Comparison of ENCODE assay signal across 37 mouse cellular contexts in the genomic region with DNA sequence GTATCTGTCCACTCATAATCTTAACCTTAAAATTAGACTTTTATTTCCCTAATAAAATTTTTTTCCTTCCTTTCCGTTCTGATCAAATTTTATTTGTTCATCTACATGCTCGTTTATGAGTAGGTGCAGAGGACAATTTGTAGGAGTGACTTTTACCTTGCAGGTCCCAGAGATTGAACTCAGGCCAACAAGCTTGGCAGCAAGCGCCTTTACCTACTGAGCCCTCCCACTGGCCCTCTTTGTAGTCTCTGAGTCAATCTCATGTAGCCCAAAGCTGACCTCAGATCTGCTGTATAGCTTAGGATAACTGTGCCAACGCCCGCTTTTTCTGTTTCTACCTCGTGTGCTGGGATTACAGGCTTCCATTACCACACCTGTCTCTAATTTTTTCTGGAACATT. TPM values are rescaled to one million over a fixed set of nuclear protein-coding genes. Genes with fewer than 3 reads are reported as not detected.
A peak's percentile ranks its signal among the peaks of the same experiment; 100 is the strongest.
DNase-seq lines count a peak whose midpoint lies in the region; ATAC-seq and TF ChIP-seq lines count a peak whose summit lies in the region.
"Had no signal": no experiment of that assay in that cellular context is flagged by ENCODE, and none has a peak within 500 bp of the region (broad histone marks: within the 10 kb centered on the region; RNA-seq: fewer than 3 reads in every experiment).

No protein-coding gene starts in this region.

- no peak overlapping the region for H3K27ac ChIP-seq in liver, adult 2 months (replicated peaks; ENCODE audit: insufficient read depth, low read depth, low read length)
- no peak overlapping the region for H3K27ac ChIP-seq in liver, embryonic 12.5 days
- no peak overlapping the region for H3K27ac ChIP-seq in cerebellum, adult 2 months (ENCODE audit: insufficient read depth, low read length)
- no peak overlapping the region for H3K27ac ChIP-seq in embryonic facial prominence, embryonic 10.5 days (replicated peaks)
- no peak overlapping the region for H3K27ac ChIP-seq in intestine, embryonic 16.5 days (ENCODE audit: low read length)
- H3K27ac ChIP-seq: forebrain, embryonic 12.5 days; hindbrain, embryonic 10.5 days; intestine, embryonic 15.5 days; kidney, postnatal 0 days; limb, embryonic 12.5 days; midbrain, embryonic 12.5 days; neural tube, embryonic 12.5 days had no signal

- WGBS in liver, adult 2 months, result 45% methylated on average over 6 of the region's 6 CpGs
- 60% methylated on average over 6 of the region's 6 CpGs for WGBS in liver, embryonic 12.5 days (ENCODE audit: insufficient replicate concordance)
- WGBS in cerebellum, adult 2 months, result 35% methylated on average over 6 of the region's 6 CpGs
- WGBS in embryonic facial prominence, embryonic 10.5 days, result 89% methylated on average over 6 of the region's 6 CpGs
- 74% methylated on average over 6 of the region's 6 CpGs for WGBS in intestine, embryonic 16.5 days

- no peak for ATAC-seq in liver, embryonic 12.5 days
- ATAC-seq in intestine, embryonic 16.5 days, result no peak
- ATAC-seq: activated CD4-positive, CD25-positive, alpha-beta regulatory T cell, adult 4 months; forebrain, postnatal 0 days; hindbrain, embryonic 16.5 days; intestine, embryonic 15.5 days had no signal

- H3K36me3 ChIP-seq in liver, adult 2 months (ENCODE audit: control insufficient read depth, insufficient read depth, low read length), result no peaks in the 10 kb centered on the region
- H3K36me3 ChIP-seq in liver, embryonic 12.5 days, result no peaks in the 10 kb centered on the region
- no peaks in the 10 kb centered on the region for H3K36me3 ChIP-seq in embryonic facial prominence, embryonic 10.5 days (replicated peaks)
- H3K36me3 ChIP-seq in intestine, embryonic 16.5 days (ENCODE audit: control insufficient read depth, insufficient read depth, low read length), result no peaks in the 10 kb centered on the region
- H3K36me3 ChIP-seq: forebrain, embryonic 12.5 days; hindbrain, embryonic 10.5 days; intestine, embryonic 15.5 days; limb, embryonic 12.5 days; midbrain, embryonic 12.5 days; neural tube, embryonic 12.5 days had no signal

- no peak for TF ChIP-seq CTCF in liver, adult 2 months (IDR thresholded peaks at IDR 0.05; ENCODE audit: low read depth, low read length)
- no peak for TF ChIP-seq CTCF in cerebellum, adult 2 months (IDR thresholded peaks at IDR 0.05; ENCODE audit: borderline replicate concordance, insufficient read depth, low read depth, low read length)

- H3K4me2 ChIP-seq in liver, embryonic 12.5 days, result no peak overlapping the region
- no peak overlapping the region for H3K4me2 ChIP-seq in intestine, embryonic 16.5 days (ENCODE audit: low read depth, low read length)
- H3K4me2 ChIP-seq: forebrain, embryonic 12.5 days; intestine, embryonic 15.5 days; limb, embryonic 12.5 days; liver, embryonic 11.5 days; midbrain, embryonic 12.5 days; neural tube, embryonic 12.5 days had no signal

- H3K27me3 ChIP-seq in liver, adult 2 months (ENCODE audit: control insufficient read depth, insufficient read depth, low read length), result no peaks in the 10 kb centered on the region
- peaks cover 32% of the 10 kb centered on the region for H3K27me3 ChIP-seq in liver, embryonic 12.5 days (replicated peaks)
- H3K27me3 ChIP-seq in cerebellum, adult 2 months (ENCODE audit: control insufficient read depth, insufficient read depth, low read length), result no peaks in the 10 kb centered on the region
- peaks cover 26% of the 10 kb centered on the region for H3K27me3 ChIP-seq in embryonic facial prominence, embryonic 10.5 days (replicated peaks; ENCODE audit: low read depth, poor library complexity, severe bottlenecking)
- H3K27me3 ChIP-seq in intestine, embryonic 16.5 days (replicated peaks; ENCODE audit: control insufficient read depth, insufficient read depth, low read length), result no peaks in the 10 kb centered on the region
- H3K27me3 ChIP-seq: intestine, embryonic 15.5 days; neural tube, embryonic 12.5 days had no signal

- H3K9ac ChIP-seq in liver, adult 2 months (ENCODE audit: low read depth, low read length), result no peak overlapping the region
- no peak overlapping the region for H3K9ac ChIP-seq in liver, embryonic 12.5 days
- no peak overlapping the region for H3K9ac ChIP-seq in intestine, embryonic 16.5 days (ENCODE audit: low read depth, low read length)
- H3K9ac ChIP-seq: forebrain, embryonic 12.5 days; forebrain, postnatal 0 days; intestine, embryonic 15.5 days; limb, embryonic 12.5 days; liver, postnatal 0 days; midbrain, embryonic 12.5 days; neural tube, embryonic 12.5 days had no signal

- H3K4me3 ChIP-seq in liver, adult 2 months (ENCODE audit: insufficient read depth, low read depth, low read length), result no peak overlapping the region
- H3K4me3 ChIP-seq in liver, embryonic 12.5 days, result no peak overlapping the region
- H3K4me3 ChIP-seq in cerebellum, adult 2 months (replicated peaks; ENCODE audit: insufficient read depth, low read depth, low read length), result no peak overlapping the region
- no peak overlapping the region for H3K4me3 ChIP-seq in embryonic facial prominence, embryonic 10.5 days
- H3K4me3 ChIP-seq in intestine, embryonic 16.5 days (ENCODE audit: low read length), result no peak overlapping the region
- H3K4me3 ChIP-seq: erythroblast, embryonic 14.5 days; forebrain, embryonic 12.5 days; hindbrain, embryonic 10.5 days; intestine, embryonic 15.5 days; limb, embryonic 12.5 days; midbrain, embryonic 12.5 days; myocyte; neural tube, embryonic 12.5 days had no signal

- no peaks in the 10 kb centered on the region for H3K79me2 ChIP-seq in liver, adult 2 months (ENCODE audit: control insufficient read depth, insufficient read depth, low read length)

- no peak for TF ChIP-seq POLR2A in liver, adult 2 months (IDR thresholded peaks at IDR 0.05; ENCODE audit: extremely low read depth, insufficient read depth, low read length)
- TF ChIP-seq POLR2A in cerebellum, adult 2 months (IDR thresholded peaks at IDR 0.05; ENCODE audit: borderline replicate concordance, insufficient read depth, low read length), result no peak

- H3K4me1 ChIP-seq in liver, adult 2 months (ENCODE audit: control insufficient read depth, insufficient read depth, low read length), result peaks cover 4% of the 10 kb centered on the region
- peaks cover 20% of the 10 kb centered on the region for H3K4me1 ChIP-seq in liver, embryonic 12.5 days
- peaks cover 23% of the 10 kb centered on the region for H3K4me1 ChIP-seq in cerebellum, adult 2 months (ENCODE audit: control insufficient read depth, insufficient read depth, low read length)
- peaks cover 25% of the 10 kb centered on the region for H3K4me1 ChIP-seq in embryonic facial prominence, embryonic 10.5 days
- peaks cover 6% of the 10 kb centered on the region for H3K4me1 ChIP-seq in intestine, embryonic 16.5 days (ENCODE audit: control insufficient read depth, insufficient read depth, low read length)

- DNase-seq in liver, adult 2 months (ENCODE audit: extremely low read depth, low read depth, low spot score), result peak; percentile 45
- DNase-seq in cerebellum, adult 2 months, result peak; percentile 55 to 75
- DNase-seq in cerebellum, postnatal 10 days, result peak; percentile 63 to 75
- no peak for DNase-seq in ovary, adult 18-20 months (ENCODE audit: low spot score)
- no peak for DNase-seq in embryonic facial prominence, embryonic 10.5 days (ENCODE audit: low spot score)
- DNase-seq: adrenal gland, adult 2 months; B cell, adult 2 months; forebrain, postnatal 0 days; gastrocnemius, postnatal 10 days; heart, postnatal 14 days; kidney, adult 8-10 months; kidney, postnatal 4 days; liver, postnatal 0 days; lung, postnatal 36 days; right cerebral cortex, postnatal 14 days; thymus, postnatal 4 days had no signal

- no peaks in the 10 kb centered on the region for H3K9me3 ChIP-seq in liver, embryonic 12.5 days (replicated peaks)
- H3K9me3 ChIP-seq in embryonic facial prominence, embryonic 10.5 days, result no peaks in the 10 kb centered on the region
- H3K9me3 ChIP-seq in intestine, embryonic 16.5 days (ENCODE audit: control insufficient read depth, low read length), result no peaks in the 10 kb centered on the region
- H3K9me3 ChIP-seq: forebrain, embryonic 12.5 days; hindbrain, embryonic 10.5 days; intestine, embryonic 15.5 days; limb, embryonic 12.5 days; midbrain, embryonic 12.5 days; neural tube, embryonic 12.5 days had no signal

RNA-seq across cellular contexts. Expression of a gene that starts 5.2 kb away (rescaled TPM):
- total RNA-seq in liver, adult 2 months (2014; rRNA removed), result 1.3 and 2.9 TPM in 2 replicates
- polyA plus RNA-seq in liver, adult 2 months (2012; rRNA removed), result 3.5 and 4.1 TPM in 2 replicates
- polyA plus RNA-seq in liver, embryonic 12.5 days (2016; fragmentation: Nextera tagmentation; extraction: Ambion mirVana), result 3.1 and 5.2 TPM in 2 replicates
- 68.9 and 81.5 TPM in 2 replicates for polyA plus RNA-seq in cerebellum, adult 2 months (2012; rRNA removed)
- 9.9 and 10.8 TPM in 2 replicates for polyA plus RNA-seq in embryonic facial prominence, embryonic 10.5 days (2016; fragmentation: Nextera tagmentation; extraction: Ambion mirVana)
- polyA plus RNA-seq in intestine, embryonic 16.5 days (2015; fragmentation: Nextera tagmentation; extraction: Ambion mirVana), result 6.8 and 6.9 TPM in 2 replicates
- polyA plus RNA-seq: activated CD4-positive, CD25-positive, alpha-beta regulatory T cell, adult 4 months; erythroblast, embryonic 14.5 days had no signal

RNA-seq across cellular contexts. Expression of a gene that starts 19.3 kb away (rescaled TPM):
- total RNA-seq in liver, adult 2 months (2014; rRNA removed), result not detected in 2 replicates
- polyA plus RNA-seq in liver, adult 2 months (2012; rRNA removed), result not detected in 2 replicates
- polyA plus RNA-seq in liver, embryonic 12.5 days (2016; fragmentation: Nextera tagmentation; extraction: Ambion mirVana), result not detected in 2 replicates
- 0.15 and 0.49 TPM in 2 replicates for polyA plus RNA-seq in cerebellum, adult 2 months (2012; rRNA removed)
- not detected in 2 replicates for polyA plus RNA-seq in embryonic facial prominence, embryonic 10.5 days (2016; fragmentation: Nextera tagmentation; extraction: Ambion mirVana)
- polyA plus RNA-seq in intestine, embryonic 16.5 days (2015; fragmentation: Nextera tagmentation; extraction: Ambion mirVana), result 0.73 and 0.76 TPM in 2 replicates
- total RNA-seq: adrenal gland, adult 2 months; adrenal gland, postnatal 4 days; common myeloid progenitor, adult 5-6 weeks; ES-E14; gastrocnemius, postnatal 10 days; left cerebral cortex, postnatal 14 days; megakaryocyte, adult 5-6 weeks had no signal
- polyA plus RNA-seq: activated CD4-positive, CD25-positive, alpha-beta regulatory T cell, adult 4 months; adrenal gland, adult 2 months; erythroblast, embryonic 14.5 days; heart, embryonic 14.5 days; limb, embryonic 12.5 days; liver, embryonic 11.5 days; liver, postnatal 0 days; midbrain, embryonic 12.5 days; myocyte; neural tube, embryonic 12.5 days; stomach, embryonic 14.5 days had no signal

Comparison
In these comparisons a context has a peak if more than half of its experiments do, and no peak if none do; other contexts are left out.
1. DNase-seq: peak in liver, adult 2 months (single experiment), cerebellum, adult 2 months (2 of 2) and cerebellum, postnatal 10 days (2 of 2); none in ovary, adult 18-20 months (single experiment) and embryonic facial prominence, embryonic 10.5 days (single experiment).